ENCODE assay signal across 12 mouse cellular contexts in the genomic region with DNA sequence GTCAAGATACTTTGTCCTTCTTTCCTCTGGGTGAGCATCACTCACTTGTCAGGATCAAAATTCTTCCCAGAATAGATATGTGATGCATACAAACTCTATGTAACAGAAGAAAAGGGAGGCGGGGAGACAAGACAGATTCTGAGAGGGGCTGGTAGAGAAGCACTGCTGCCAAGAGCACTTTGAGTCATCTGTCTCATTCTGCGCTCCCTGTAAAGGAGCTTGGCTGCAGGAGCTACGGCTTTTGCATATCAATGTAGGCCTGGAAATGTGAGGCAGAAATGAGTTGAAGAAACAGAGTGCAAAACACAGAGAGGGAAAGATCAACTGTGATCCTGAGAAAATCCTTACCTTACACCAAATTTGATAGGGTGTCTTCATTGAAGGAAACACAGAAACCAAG.
DNase-seq lines count a peak whose midpoint lies in the region; ATAC-seq and TF ChIP-seq lines count a peak whose summit lies in the region.
"Had no signal": no experiment of that assay in that cellular context is flagged by ENCODE, and none has a peak within 500 bp of the region (broad histone marks: within the 10 kb centered on the region; RNA-seq: fewer than 3 reads in every experiment).

No protein-coding gene starts in this region.

- H3K4me1 ChIP-seq in midbrain, embryonic 14.5 days (ENCODE audit: control insufficient read depth, insufficient read depth, low read length) = 0 out of 2 replicates have a peak, but pooled peaks cover under 1% of the 10 kb centered on the region
- no peaks in the 10 kb centered on the region; the same call in 1 of the 2 replicates for H3K4me1 ChIP-seq in midbrain, embryonic 15.5 days
- no peaks in the 10 kb centered on the region for H3K4me1 ChIP-seq in thymus, adult 2 months (replicated peaks; ENCODE audit: control insufficient read depth, insufficient read depth, low read length)

- 59% methylated on average over 3 of the region's 3 CpGs for WGBS in midbrain, embryonic 14.5 days
- WGBS in midbrain, embryonic 15.5 days = 53% methylated on average over 3 of the region's 3 CpGs
- WGBS in thymus, adult 2 months = 80% methylated on average over 3 of the region's 3 CpGs

- H3K9ac ChIP-seq in midbrain, embryonic 14.5 days (replicated peaks; ENCODE audit: low read length) = no peak overlapping the region
- H3K9ac ChIP-seq in midbrain, embryonic 15.5 days = no peak overlapping the region
- H3K9ac ChIP-seq: hindbrain, embryonic 14.5 days had no signal

- H3K9me3 ChIP-seq in midbrain, embryonic 14.5 days (ENCODE audit: control insufficient read depth, low read length) = no peaks in the 10 kb centered on the region
- no peaks in the 10 kb centered on the region for H3K9me3 ChIP-seq in midbrain, embryonic 15.5 days

- H3K4me3 ChIP-seq in midbrain, embryonic 14.5 days (replicated peaks; ENCODE audit: low read depth, low read length) = no peak overlapping the region
- H3K4me3 ChIP-seq in midbrain, embryonic 15.5 days = no peak overlapping the region
- no peak overlapping the region for H3K4me3 ChIP-seq in left cerebral cortex, adult 2 months
- H3K4me3 ChIP-seq in thymus, adult 2 months (ENCODE audit: control insufficient read depth, insufficient read depth, low read length) = no peak overlapping the region

- H3K4me2 ChIP-seq in midbrain, embryonic 14.5 days (ENCODE audit: low read length) = no peak overlapping the region
- H3K4me2 ChIP-seq in midbrain, embryonic 15.5 days = no peak overlapping the region
- H3K4me2 ChIP-seq: hindbrain, embryonic 14.5 days; liver, embryonic 11.5 days had no signal

- no peaks in the 10 kb centered on the region for H3K36me3 ChIP-seq in midbrain, embryonic 14.5 days (ENCODE audit: control insufficient read depth, insufficient read depth, low read length)
- H3K36me3 ChIP-seq in midbrain, embryonic 15.5 days (replicated peaks) = no peaks in the 10 kb centered on the region
- no peaks in the 10 kb centered on the region for H3K36me3 ChIP-seq in thymus, adult 2 months (ENCODE audit: control insufficient read depth, insufficient read depth, low read length)

- no peak overlapping the region for H3K27ac ChIP-seq in midbrain, embryonic 14.5 days (replicated peaks; ENCODE audit: low read depth, low read length)
- no peak overlapping the region for H3K27ac ChIP-seq in midbrain, embryonic 15.5 days
- peak overlapping the region; percentile 59 for H3K27ac ChIP-seq in left cerebral cortex, adult 2 months
- no peak overlapping the region for H3K27ac ChIP-seq in thymus, adult 2 months (ENCODE audit: control insufficient read depth, insufficient read depth, low read length)
- H3K27ac ChIP-seq: hindbrain, embryonic 14.5 days had no signal

- ATAC-seq in midbrain, embryonic 14.5 days (ENCODE audit: low FRiP score, low TSS enrichment) = no peak
- no peak for ATAC-seq in midbrain, embryonic 15.5 days (replicated peaks)

- no peak for TF ChIP-seq POLR2A in thymus, adult 2 months (IDR thresholded peaks at IDR 0.05; ENCODE audit: control insufficient read depth, extremely low read depth, insufficient read depth, low read length, poor library complexity)

- no peak for TF ChIP-seq CTCF in left cerebral cortex, adult 2 months (IDR thresholded peaks at IDR 0.05)
- TF ChIP-seq CTCF in thymus, adult 2 months (IDR thresholded peaks at IDR 0.05; ENCODE audit: borderline replicate concordance, control insufficient read depth, extremely low read depth, insufficient read depth, low read length, poor library complexity) = no peak

- no peaks in the 10 kb centered on the region for H3K27me3 ChIP-seq in midbrain, embryonic 14.5 days (ENCODE audit: control insufficient read depth, insufficient read depth, low read length)
- no peaks in the 10 kb centered on the region for H3K27me3 ChIP-seq in midbrain, embryonic 15.5 days (replicated peaks)
- H3K27me3 ChIP-seq in thymus, adult 2 months (ENCODE audit: control insufficient read depth, insufficient read depth, low read length) = no peaks in the 10 kb centered on the region

- peak; percentile 29 for DNase-seq in midbrain, embryonic 14.5 days
- DNase-seq in frontal cortex, postnatal 10 days (ENCODE audit: low spot score in 2 of 2) = peak; percentile 20 to 27
- peak; percentile 15 to 25 for DNase-seq in left cerebral cortex, adult 2 months (ENCODE audit: extremely low spot score in 1 of 2, low spot score in 2 of 2)
- DNase-seq in right cerebral cortex, postnatal 4 days = peak; percentile 5
- no peak for DNase-seq in thymus, adult 2 months
- DNase-seq in gastrocnemius, postnatal 36 days = no peak
- DNase-seq: kidney, postnatal 10 days; lung, postnatal 36 days; thymus, postnatal 4 days had no signal

- intact Hi-C loops in left cerebral cortex, adult 2 months (cut with DNase I) = loop anchor here (1.0 to 5.0 kb wide), 4 partner anchors 102 to 207 kb away; a partner anchor contains a TSS
- intact Hi-C loops in gastrocnemius, postnatal 36 days (cut with DNase I) = no loop called here

Comparison
In these comparisons a context has a peak if more than half of its experiments do, and no peak if none do; other contexts are left out.
1. DNase-seq: peak in midbrain, embryonic 14.5 days (single experiment), frontal cortex, postnatal 10 days (2 of 2), left cerebral cortex, adult 2 months (2 of 2) and right cerebral cortex, postnatal 4 days (single experiment); none in thymus, adult 2 months (single experiment) and gastrocnemius, postnatal 36 days (0 of 2).